Mouse (Mus musculus) olfactory bulb, adult 2 months (tissue): ENCODE measurements around the gene Akr1c6.

ENCODE experiments used
- CTCF ChIP-seq: fragments of 200-500 bp; IDR thresholded peaks from 2 replicates; pipeline ENCODE4 v1.5.1; 2012; ENCODE audit warnings: low read depth, mild to moderate bottlenecking, low read length, moderate library complexity; ENCODE audit not compliant: insufficient read depth
- POLR2A ChIP-seq: fragments of 200-500 bp; IDR thresholded peaks from 2 replicates; pipeline ENCODE4 v1.6.1; 2012; ENCODE audit warnings: mild to moderate bottlenecking, low read depth, low read length, moderate library complexity; ENCODE audit not compliant: insufficient read depth

DNA sequence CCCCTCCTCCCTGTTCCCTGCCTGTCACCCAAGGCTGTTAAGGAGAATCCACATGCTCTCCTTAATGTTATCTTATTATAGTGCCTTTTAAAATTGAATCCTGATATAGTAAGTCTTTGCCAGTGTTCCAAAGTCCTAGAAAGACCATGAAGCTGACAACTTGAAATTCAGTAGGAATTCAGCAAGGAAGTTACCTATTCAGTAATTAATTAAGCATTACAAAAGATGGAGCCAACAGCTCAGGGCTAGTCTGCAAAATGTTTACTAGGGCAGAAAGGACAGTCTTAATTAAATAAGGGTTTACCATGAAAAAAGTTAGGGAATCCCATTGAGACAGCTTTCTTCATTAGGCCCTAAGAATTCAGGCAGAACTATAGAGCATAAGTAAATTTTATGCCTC, 31.9 kb upstream of the Akr1c6 start:
- no peak for TF ChIP-seq CTCF
- TF ChIP-seq POLR2A, result no peak
